Mouse (Mus musculus) CH12.LX (cell line): ENCODE measurements around the gene Psma6.

Experiments
- CTCF ChIP-seq, 2 experiments: IDR thresholded peaks in 1 of 2; conservative IDR thresholded peaks in 1 of 2; 2 replicates each; pipeline ENCODE4 v1.5.1; 2011 to 2012; ENCODE audit warnings: low read depth in 2 of 2, low read length in 2 of 2, improper control_type of control experiment in 1 of 2, inconsistent platforms in 1 of 2, mild to moderate bottlenecking in 1 of 2, moderate library complexity in 1 of 2
- HCFC1 ChIP-seq: IDR thresholded peaks from 2 replicates; pipeline ENCODE4 v1.6.1; 2012; ENCODE audit warnings: low read depth, mild to moderate bottlenecking, inconsistent platforms, low read length, improper control_type of control experiment
- POLR2A ChIP-seq: IDR thresholded peaks from 2 replicates; pipeline ENCODE4 v1.6.1; 2011; ENCODE audit warnings: low read depth, mild to moderate bottlenecking, improper control_type of control experiment, low read length
- UBTF ChIP-seq: IDR thresholded peaks from 2 replicates; pipeline ENCODE4 v1.6.1; 2012; ENCODE audit warnings: low read depth, mild to moderate bottlenecking, inconsistent platforms, low read length, improper control_type of control experiment, moderate library complexity
- USF1 ChIP-seq: IDR thresholded peaks from 2 replicates; pipeline ENCODE4 v1.6.1; 2014; ENCODE audit warnings: low read depth, mild to moderate bottlenecking, inconsistent platforms, low read length, improper control_type of control experiment
- ZNF384 ChIP-seq: IDR thresholded peaks from 2 replicates; pipeline ENCODE4 v1.6.1; 2012; ENCODE audit warnings: low read depth, low read length, improper control_type of control experiment, inconsistent platforms

DNA sequence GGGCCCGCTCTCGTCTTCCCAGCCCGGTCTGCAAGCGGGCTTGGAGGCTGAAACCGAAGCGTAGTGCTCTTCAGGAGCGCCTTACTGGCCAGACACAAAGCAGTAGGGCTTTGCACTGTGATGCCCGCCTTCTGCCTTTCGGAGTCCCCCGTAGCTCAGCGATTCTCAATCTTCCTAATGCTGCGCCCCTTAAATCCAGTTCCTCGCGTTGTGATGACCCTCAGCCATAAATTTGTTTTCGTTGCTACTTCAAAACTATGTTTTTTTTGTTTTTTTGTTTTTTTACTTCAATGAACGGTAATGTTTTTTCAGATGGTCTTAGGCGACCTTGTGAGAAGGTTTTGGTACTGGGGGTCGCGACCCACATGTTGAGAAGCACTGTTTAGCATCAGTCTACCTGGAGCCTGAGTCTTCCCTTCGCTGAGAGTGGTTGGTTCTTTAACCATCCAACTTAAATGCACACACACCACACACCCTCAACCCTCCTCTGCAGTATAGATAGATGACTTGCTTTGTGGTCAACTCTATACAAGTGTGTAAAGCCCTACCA is 15.2 kb downstream of the Psma6 start:
- TF ChIP-seq ZNF384 (no peak), HCFC1 (no peak), POLR2A (no peak), CTCF (conservative IDR thresholded peaks at IDR 0.05 in 1 of 2, IDR thresholded peaks at IDR 0.05 in 1 of 2; ENCODE audit: low read depth in 2 of 2, low read length in 2 of 2) (no peak), UBTF (no peak), USF1 (no peak)
